ENCODE assay signal across 8 mouse cellular contexts in genomic region chr4:134123680-134124551, GRCm38 (mm10). TPM values are rescaled to one million over a fixed set of nuclear protein-coding genes. Genes with fewer than 3 reads are reported as not detected.
DNase-seq lines count a peak whose midpoint lies in the region; TF ChIP-seq lines count a peak whose summit lies in the region.

No protein-coding gene starts in this region.

- H3K27me3 ChIP-seq in E14TG2a.4 (ENCODE audit: insufficient read depth, low read length): no peaks in the 10 kb centered on the region

- H3K4me1 ChIP-seq in E14TG2a.4 (replicated peaks; ENCODE audit: low read depth, low read length): peaks cover 93% of the 10 kb centered on the region

- H3K4me3 ChIP-seq in E14TG2a.4 (replicated peaks; ENCODE audit: low read length): peak overlapping the region; percentile 45

- DNase-seq in A20 (ENCODE audit: low read depth, low spot score): peak; percentile 72
- DNase-seq in cerebellum, adult 9-10 months: peak; percentile 71
- DNase-seq in frontal cortex, postnatal 36 days (ENCODE audit: low spot score in 2 of 2): peak; percentile 92
- DNase-seq in layer of hippocampus, postnatal 10 days (ENCODE audit: low spot score in 2 of 2): peak; percentile 75 to 76
- DNase-seq in lung, postnatal 14 days: peak; percentile 37
- peak; percentile 53 for DNase-seq in right cerebral cortex, postnatal 4 days
- no peak for DNase-seq in kidney, adult 11 months

- H3K9me3 ChIP-seq in E14TG2a.4 (ENCODE audit: low read length): no peaks in the 10 kb centered on the region

- H3K36me3 ChIP-seq in E14TG2a.4 (ENCODE audit: insufficient read depth, low read length): peaks cover 38% of the 10 kb centered on the region

- TF ChIP-seq CTCF in E14TG2a.4 (conservative IDR thresholded peaks at IDR 0.05; ENCODE audit: low read length): peak; percentile 98

RNA-seq across cellular contexts. Expression of gene Sh3bgrl3, which starts 4.7 kb away (rescaled TPM):
- total RNA-seq in layer of hippocampus, postnatal 10 days (2021): 100 to 1,000 TPM; 292 to 301 TPM

RNA-seq across cellular contexts. Expression of gene Ubxn11, which starts 21.5 kb away (rescaled TPM):
- 10 to 100 TPM; 19.5 to 23.2 TPM for total RNA-seq in layer of hippocampus, postnatal 10 days (2021)

RNA-seq across cellular contexts. Expression of gene Cd52, which starts 29.0 kb away (rescaled TPM):
- total RNA-seq in layer of hippocampus, postnatal 10 days (2021): 1 to 10 TPM; 1.2 to 2.4 TPM
